In the genomic region with DNA sequence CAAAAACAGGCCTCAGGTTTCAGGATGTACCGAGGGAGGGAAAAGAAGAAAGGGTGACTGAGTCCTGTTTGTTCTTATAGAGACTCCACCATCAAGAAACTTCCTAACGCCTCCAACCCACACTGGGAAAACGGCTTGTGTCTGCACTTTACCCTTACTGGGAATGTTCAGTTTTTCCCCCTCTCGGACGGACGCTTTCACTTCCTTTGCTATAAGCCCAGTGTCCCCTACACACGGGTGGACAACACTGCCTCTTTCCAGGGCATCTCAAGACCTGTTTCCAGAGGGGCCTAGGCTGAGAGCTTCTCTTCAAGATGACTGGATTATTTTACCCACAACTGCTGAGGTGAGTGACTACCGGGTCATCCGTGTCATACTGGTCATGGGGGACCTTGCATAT, we compare ENCODE assay signal across 8 mouse cellular contexts. TPM values are rescaled to one million over a fixed set of nuclear protein-coding genes. Genes with fewer than 3 reads are reported as not detected.
DNase-seq lines count a peak whose midpoint lies in the region; ATAC-seq and TF ChIP-seq lines count a peak whose summit lies in the region.

A gene (plus strand): TSS at position 270 of the 400 bp plus-strand sequence.

- TF ChIP-seq CTCF in cerebellum, adult 2 months (IDR thresholded peaks at IDR 0.05; ENCODE audit: borderline replicate concordance, insufficient read depth, low read depth, low read length) = no peak

- H3K4me3 ChIP-seq in cerebellum, adult 2 months (replicated peaks; ENCODE audit: insufficient read depth, low read depth, low read length) = no peak within 1 kb of the TSS
- no peak within 1 kb of the TSS for H3K4me3 ChIP-seq in hindbrain, embryonic 12.5 days
- peak within 1 kb of the TSS; percentile 23 for H3K4me3 ChIP-seq in megakaryocyte, embryonic 14.5 days (replicated peaks)

- no peaks in the 10 kb centered on the region for H3K4me1 ChIP-seq in cerebellum, adult 2 months (ENCODE audit: control insufficient read depth, insufficient read depth, low read length)
- peaks cover 4% of the 10 kb centered on the region for H3K4me1 ChIP-seq in hindbrain, embryonic 12.5 days
- peaks cover 69% of the 10 kb centered on the region for H3K4me1 ChIP-seq in megakaryocyte, embryonic 14.5 days

- no peak for TF ChIP-seq POLR2A in cerebellum, adult 2 months (IDR thresholded peaks at IDR 0.05; ENCODE audit: borderline replicate concordance, insufficient read depth, low read length)

- 88% methylated on average over 9 of the region's 9 CpGs for WGBS in cerebellum, adult 2 months
- 88% methylated on average over 9 of the region's 9 CpGs for WGBS in hindbrain, embryonic 12.5 days

- no peak for ATAC-seq in hindbrain, embryonic 12.5 days (ENCODE audit: low FRiP score)
- no peak for ATAC-seq in cerebellum, adult (ENCODE audit: insufficient number of reproducible peaks, low FRiP score, low TSS enrichment)

- H3K36me3 ChIP-seq in hindbrain, embryonic 12.5 days = no peaks in the 10 kb centered on the region
- H3K36me3 ChIP-seq in megakaryocyte, embryonic 14.5 days (replicated peaks; ENCODE audit: low read length) = peaks cover 2% of the 10 kb centered on the region

- H3K27me3 ChIP-seq in cerebellum, adult 2 months (ENCODE audit: control insufficient read depth, insufficient read depth, low read length) = no peaks in the 10 kb centered on the region
- peaks cover 4% of the 10 kb centered on the region for H3K27me3 ChIP-seq in hindbrain, embryonic 12.5 days
- H3K27me3 ChIP-seq in megakaryocyte, embryonic 14.5 days (replicated peaks) = no peaks in the 10 kb centered on the region

- DNase-seq in cerebellum, adult 2 months = no peak
- no peak for DNase-seq in cerebellum, adult 11 months
- DNase-seq in adrenal gland, adult 2 months = no peak
- no peak for DNase-seq in gastrocnemius, adult 18-20 months (ENCODE audit: low spot score)
- no peak for DNase-seq in cerebellum, adult 9-11 months

- H3K9me3 ChIP-seq in hindbrain, embryonic 12.5 days (replicated peaks) = no peaks in the 10 kb centered on the region
- no peaks in the 10 kb centered on the region; the same call in 1 of the 2 replicates for H3K9me3 ChIP-seq in megakaryocyte, embryonic 14.5 days

- no peak within 1 kb of the TSS for H3K27ac ChIP-seq in cerebellum, adult 2 months (ENCODE audit: insufficient read depth, low read length)
- no peak within 1 kb of the TSS for H3K27ac ChIP-seq in hindbrain, embryonic 12.5 days

- H3K4me2 ChIP-seq in hindbrain, embryonic 12.5 days (replicated peaks) = no peak within 1 kb of the TSS

- H3K9ac ChIP-seq in hindbrain, embryonic 12.5 days = no peak within 1 kb of the TSS

RNA-seq across cellular contexts. Expression of the gene that starts here (rescaled TPM):
- 19.6 and 22.6 TPM in 2 replicates for polyA plus RNA-seq in cerebellum, adult 2 months (2012; rRNA removed)
- total RNA-seq in adrenal gland, adult 2 months (2021) = 10 to 100 TPM; 25.8 to 40.7 TPM
- polyA plus RNA-seq in adrenal gland, adult 2 months (2012; rRNA removed) = 7.0 and 7.9 TPM in 2 replicates
- 10 to 100 TPM; 17.1 to 18.0 TPM for total RNA-seq in gastrocnemius, adult 18-20 months (2021)
- 58.8 and 64.3 TPM in 2 replicates for polyA plus RNA-seq in hindbrain, embryonic 12.5 days (2016; fragmentation: Nextera tagmentation; extraction: Ambion mirVana)
- polyA plus RNA-seq in megakaryocyte, embryonic 14.5 days (2012; ENCODE audit: insufficient read depth, low replicate concordance) = 6.1 and 13.6 TPM in 2 replicates
